Mouse (Mus musculus): ENCODE measurements around the gene Nlgn1. TPM values are rescaled to one million over a fixed set of nuclear protein-coding genes. Genes with fewer than 3 reads are reported as not detected.

Nlgn1 gene
- polyA plus RNA-seq, 2 experiments = 2.6 to 3.5 TPM

- no peak for TF ChIP-seq POLR2A (IDR thresholded peaks at IDR 0.05; ENCODE audit: borderline replicate concordance, extremely low read depth, insufficient read depth, insufficient read length)
- WGBS = 73% methylated on average over 11 of the region's 11 CpGs
- Histone ChIP-seq H3K4me2 (replicated peaks; ENCODE audit: low read depth, low read length, severe bottlenecking) (no peak overlapping the region), H3K4me1 (ENCODE audit: control insufficient read depth, insufficient read depth, low read length) (no peaks in the 10 kb centered on the region), H3K27me3 (ENCODE audit: control insufficient read depth, insufficient read depth, low read length) (no peaks in the 10 kb centered on the region), H3K4me3 (replicated peaks; ENCODE audit: low read length) (no peak overlapping the region), H3K36me3 (ENCODE audit: control insufficient read depth, insufficient read depth, low read length) (no peaks in the 10 kb centered on the region), H3K9ac (ENCODE audit: low read depth, low read length, severe bottlenecking) (no peak overlapping the region), H3K27ac (replicated peaks; ENCODE audit: low read depth, low read length) (no peak overlapping the region), H3K9me3 (ENCODE audit: control insufficient read depth, low read length) (no peaks in the 10 kb centered on the region)
- ATAC-seq (ENCODE audit: low FRiP score, low read depth) (no peak), DNase-seq (ENCODE audit: low spot score) (no peak)
These were observed 675.2 kb downstream of the Nlgn1 start for GRCm38 (mm10) chr3:25657074-25657473.

GRCm38 (mm10) chr3:25653010-25653409 lies 679.2 kb downstream of the Nlgn1 start:
- TF ChIP-seq POLR2A (IDR thresholded peaks at IDR 0.05; ENCODE audit: borderline replicate concordance, extremely low read depth, insufficient read depth, insufficient read length) = no peak
- H3K9me3 ChIP-seq (ENCODE audit: control insufficient read depth, low read length) = no peaks in the 10 kb centered on the region
- H3K27ac ChIP-seq (replicated peaks; ENCODE audit: low read depth, low read length) = no peak overlapping the region
- H3K36me3 ChIP-seq (ENCODE audit: control insufficient read depth, insufficient read depth, low read length) = no peaks in the 10 kb centered on the region
- DNase-seq (ENCODE audit: low spot score) (peak; percentile 33), ATAC-seq (ENCODE audit: low FRiP score, low read depth) (peak; percentile 30; the same call in 1 of the 2 replicates)
- H3K4me1 ChIP-seq (ENCODE audit: control insufficient read depth, insufficient read depth, low read length) = no peaks in the 10 kb centered on the region
- no peak overlapping the region for H3K9ac ChIP-seq (ENCODE audit: low read depth, low read length, severe bottlenecking)
- no peak overlapping the region for H3K4me3 ChIP-seq (replicated peaks; ENCODE audit: low read length)
- H3K27me3 ChIP-seq (ENCODE audit: control insufficient read depth, insufficient read depth, low read length) = no peaks in the 10 kb centered on the region
- H3K4me2 ChIP-seq (replicated peaks; ENCODE audit: low read depth, low read length, severe bottlenecking) = no peak overlapping the region
- WGBS = 72% methylated on average over 4 of the region's 4 CpGs

- Histone ChIP-seq H3K9me3 (ENCODE audit: control insufficient read depth, low read length) (no peaks in the 10 kb centered on the region), H3K27me3 (ENCODE audit: control insufficient read depth, insufficient read depth, low read length) (no peaks in the 10 kb centered on the region), H3K4me1 (ENCODE audit: control insufficient read depth, insufficient read depth, low read length) (no peaks in the 10 kb centered on the region), H3K27ac (replicated peaks; ENCODE audit: low read depth, low read length) (no peak overlapping the region), H3K9ac (ENCODE audit: low read depth, low read length, severe bottlenecking) (no peak overlapping the region), H3K4me2 (replicated peaks; ENCODE audit: low read depth, low read length, severe bottlenecking) (no peak overlapping the region), H3K36me3 (ENCODE audit: control insufficient read depth, insufficient read depth, low read length) (no peaks in the 10 kb centered on the region), H3K4me3 (replicated peaks; ENCODE audit: low read length) (no peak overlapping the region)
- WGBS = 36% methylated on average over 4 of the region's 4 CpGs
- ATAC-seq (ENCODE audit: low FRiP score, low read depth) (no peak), DNase-seq (ENCODE audit: low spot score) (peak; percentile 27)
- no peak for TF ChIP-seq POLR2A (IDR thresholded peaks at IDR 0.05; ENCODE audit: borderline replicate concordance, extremely low read depth, insufficient read depth, insufficient read length)
These were observed 686.2 kb downstream of the Nlgn1 start for GRCm38 (mm10) chr3:25645895-25646691.

GRCm38 (mm10) chr3:25629198-25629597 lies 703.1 kb downstream of the Nlgn1 start:
- peak; percentile 55; the same call in 1 of the 2 replicates for ATAC-seq (ENCODE audit: low FRiP score, low read depth)
- no peak for TF ChIP-seq POLR2A (IDR thresholded peaks at IDR 0.05; ENCODE audit: borderline replicate concordance, extremely low read depth, insufficient read depth, insufficient read length)
- Histone ChIP-seq H3K9ac (ENCODE audit: low read depth, low read length, severe bottlenecking) (no peak overlapping the region), H3K27me3 (ENCODE audit: control insufficient read depth, insufficient read depth, low read length) (no peaks in the 10 kb centered on the region), H3K9me3 (ENCODE audit: control insufficient read depth, low read length) (no peaks in the 10 kb centered on the region), H3K4me1 (ENCODE audit: control insufficient read depth, insufficient read depth, low read length) (no peaks in the 10 kb centered on the region), H3K27ac (replicated peaks; ENCODE audit: low read depth, low read length) (no peak overlapping the region), H3K4me2 (replicated peaks; ENCODE audit: low read depth, low read length, severe bottlenecking) (no peak overlapping the region), H3K36me3 (ENCODE audit: control insufficient read depth, insufficient read depth, low read length) (no peaks in the 10 kb centered on the region), H3K4me3 (replicated peaks; ENCODE audit: low read length) (no peak overlapping the region)
- WGBS = 28% methylated on average over 2 of the region's 2 CpGs
- peak; percentile 65 for DNase-seq (ENCODE audit: low spot score)

GRCm38 (mm10) chr3:25606597-25606996 lies 725.7 kb downstream of the Nlgn1 start:
- ATAC-seq (ENCODE audit: low FRiP score, low read depth) (no peak), DNase-seq (ENCODE audit: low spot score) (no peak)
- H3K9ac ChIP-seq (ENCODE audit: low read depth, low read length, severe bottlenecking) = no peak overlapping the region
- no peak overlapping the region for H3K4me3 ChIP-seq (replicated peaks; ENCODE audit: low read length)
- no peak overlapping the region for H3K27ac ChIP-seq (replicated peaks; ENCODE audit: low read depth, low read length)
- no peaks in the 10 kb centered on the region for H3K27me3 ChIP-seq (ENCODE audit: control insufficient read depth, insufficient read depth, low read length)
- no peaks in the 10 kb centered on the region for H3K36me3 ChIP-seq (ENCODE audit: control insufficient read depth, insufficient read depth, low read length)
- no peak overlapping the region for H3K4me2 ChIP-seq (replicated peaks; ENCODE audit: low read depth, low read length, severe bottlenecking)
- H3K9me3 ChIP-seq (ENCODE audit: control insufficient read depth, low read length) = no peaks in the 10 kb centered on the region
- WGBS = 53% methylated on average over 1 of the region's 1 CpGs
- no peak for TF ChIP-seq POLR2A (IDR thresholded peaks at IDR 0.05; ENCODE audit: borderline replicate concordance, extremely low read depth, insufficient read depth, insufficient read length)
- no peaks in the 10 kb centered on the region for H3K4me1 ChIP-seq (ENCODE audit: control insufficient read depth, insufficient read depth, low read length)

Data from limb, embryonic 14.5 days (tissue).